Mouse (Mus musculus) heart, adult 2 months (tissue): ENCODE results near the gene Otogl. TPM values are rescaled to one million over a fixed set of nuclear protein-coding genes. Genes with fewer than 3 reads are reported as not detected.
A peak's percentile ranks its signal among the peaks of the same experiment; 100 is the strongest.

ENCODE experiments used
- DNase-seq, 2 experiments: peaks; one replicate each; pipeline ENCODE4 v3.0.0; 2021
- H3K27ac ChIP-seq: fragments of 200-600 bp; 2 replicates; pipeline ENCODE4 v1.8.1; 2022
- H3K27me3 ChIP-seq: fragments of 200-500 bp; 2 replicates; pipeline ENCODE4 v1.6.1; 2012; ENCODE audit warnings: mild to moderate bottlenecking, low read length, inconsistent platforms, mixed read lengths; ENCODE audit not compliant: control insufficient read depth, insufficient read depth
- H3K36me3 ChIP-seq: fragments of 200-500 bp; 2 replicates; pipeline ENCODE4 v1.6.1; 2012; ENCODE audit warnings: low read length, inconsistent platforms; ENCODE audit not compliant: control insufficient read depth, insufficient read depth
- H3K4me1 ChIP-seq: fragments of 200-500 bp; 2 replicates; pipeline ENCODE4 v1.6.1; 2011; ENCODE audit warnings: low read length; ENCODE audit not compliant: control insufficient read depth, insufficient read depth
- H3K4me3 ChIP-seq: fragments of 200-600 bp; 2 replicates; pipeline ENCODE4 v1.8.1; 2022
- H3K79me2 ChIP-seq: fragments of 200-500 bp; replicated peaks from 2 replicates; pipeline ENCODE4 v1.6.1; 2012; ENCODE audit warnings: mild to moderate bottlenecking, inconsistent platforms, low read length, moderate library complexity, mixed read lengths; ENCODE audit not compliant: control insufficient read depth, insufficient read depth
- H3K9ac ChIP-seq: fragments of 200-500 bp; 2 replicates; pipeline ENCODE4 v1.6.1; 2012; ENCODE audit warnings: low read depth, mild to moderate bottlenecking, control low read depth, inconsistent platforms, low read length, mixed read lengths
- CTCF ChIP-seq: fragments of 200-600 bp; IDR thresholded peaks from 2 replicates; pipeline ENCODE4 v1.8.1; 2022; ENCODE audit warnings: antibody characterized with exemption, mild to moderate bottlenecking, moderate library complexity
- EP300 ChIP-seq: fragments of 200-500 bp; IDR thresholded peaks from 2 replicates; pipeline ENCODE4 v1.6.1; 2011; ENCODE audit warnings: low read depth, low read length, control low read depth; ENCODE audit not compliant: insufficient read depth
- POLR2A ChIP-seq: fragments of 200-500 bp; IDR thresholded peaks from 2 replicates; pipeline ENCODE4 v1.6.1; 2011; ENCODE audit warnings: mild to moderate bottlenecking, low read depth, low read length, control low read depth; ENCODE audit not compliant: insufficient read depth
- WGBS: fragments of 180-500 bp; shearing (Covaris S2); methylation state at CpG from one replicate; pipeline ENCODE4 v1.1.7; 2018; 5-methylcytosine and 5-hydroxymethylcytosine counted together
- intact Hi-C: fragments of 180-260 bp; cut with DNase I; formaldehyde crosslinking; loops from one replicate; pipeline ENCODE4 v1.15.1; 2025
- polyA plus RNA-seq: library from polyadenylated mRNA; depleted of rRNA; stranded (reverse); fragments of >200 nt; gene quantifications from 2 replicates; pipeline ENCODE4 v1.2.3, GENCODE M21; 2012
- total RNA-seq, 2 experiments: library from RNA; stranded (reverse); gene quantifications; 2 replicates each; pipeline ENCODE4 v1.2.3; 2021

Otogl gene
- total and polyA plus RNA-seq, 3 experiments: 0.02 to 0.07 TPM; not detected in 1

GRCm38 (mm10) chr10:107872542-107872941 is 39.4 kb downstream of the Otogl start:
- no peaks in the 10 kb centered on the region for H3K27me3 ChIP-seq
- H3K4me1 ChIP-seq: no peaks in the 10 kb centered on the region
- WGBS: 86% methylated on average over 5 of the region's 5 CpGs
- no peak overlapping the region for H3K9ac ChIP-seq
- no peaks in the 10 kb centered on the region for H3K79me2 ChIP-seq
- H3K4me3 ChIP-seq: no peak overlapping the region
- no peaks in the 10 kb centered on the region for H3K36me3 ChIP-seq
- TF ChIP-seq EP300 (no peak), CTCF (no peak), POLR2A (no peak)
- DNase-seq: no peak
- intact Hi-C loops: no loop called here
- no peak overlapping the region for H3K27ac ChIP-seq

- no peak overlapping the region for H3K9ac ChIP-seq
- no peak for TF ChIP-seq POLR2A
- TF ChIP-seq EP300: no peak
- TF ChIP-seq CTCF: no peak
- no peaks in the 10 kb centered on the region for H3K36me3 ChIP-seq
- H3K27me3 ChIP-seq: no peaks in the 10 kb centered on the region
- no peak overlapping the region for H3K27ac ChIP-seq
- 72% methylated on average over 4 of the region's 4 CpGs for WGBS
- H3K4me3 ChIP-seq: no peak overlapping the region
- H3K4me1 ChIP-seq: no peaks in the 10 kb centered on the region
- H3K79me2 ChIP-seq: no peaks in the 10 kb centered on the region
- DNase-seq: no peak
- intact Hi-C loops: no loop called here
Measured at GRCm38 (mm10) chr10:107872109-107872508, 39.8 kb downstream of the Otogl start.

DNA sequence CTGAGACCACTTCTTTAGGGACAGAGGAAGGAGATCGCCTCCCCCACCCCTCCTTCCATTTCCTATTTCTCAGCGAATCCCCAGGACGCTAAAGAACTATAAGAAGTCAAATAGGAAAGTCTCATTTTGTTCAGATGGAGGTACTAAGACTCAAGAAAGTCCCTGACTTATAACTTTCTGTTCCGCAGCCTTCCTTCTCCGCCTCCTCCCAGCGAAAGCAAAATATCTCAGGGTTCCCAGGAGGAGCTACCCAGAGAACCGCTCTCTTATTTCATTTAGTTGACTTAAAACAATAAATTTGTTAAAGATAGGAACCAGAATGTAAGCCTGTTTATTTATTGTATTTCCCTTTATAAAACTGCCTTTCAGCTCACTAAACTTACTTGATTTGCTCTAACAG is 41.4 kb downstream of the Otogl start:
- WGBS: 69% methylated on average over 7 of the region's 7 CpGs
- no peak overlapping the region for H3K27ac ChIP-seq
- no peaks in the 10 kb centered on the region for H3K27me3 ChIP-seq
- no peaks in the 10 kb centered on the region for H3K36me3 ChIP-seq
- H3K4me3 ChIP-seq: no peak overlapping the region
- no peak for DNase-seq
- H3K9ac ChIP-seq: no peak overlapping the region
- no peaks in the 10 kb centered on the region for H3K4me1 ChIP-seq
- TF ChIP-seq EP300 (no peak), POLR2A (no peak), CTCF (no peak)
- intact Hi-C loops: no loop called here
- H3K79me2 ChIP-seq: no peaks in the 10 kb centered on the region

GRCm38 (mm10) chr10:107868904-107869303 is 43.0 kb downstream of the Otogl start:
- DNase-seq: no peak
- TF ChIP-seq EP300: no peak
- no peak for TF ChIP-seq CTCF
- TF ChIP-seq POLR2A: no peak
- no peak overlapping the region for H3K27ac ChIP-seq
- WGBS: 86% methylated on average over 8 of the region's 8 CpGs
- no peak overlapping the region for H3K9ac ChIP-seq
- H3K79me2 ChIP-seq: no peaks in the 10 kb centered on the region
- H3K36me3 ChIP-seq: no peaks in the 10 kb centered on the region
- H3K4me1 ChIP-seq: no peaks in the 10 kb centered on the region
- intact Hi-C loops: no loop called here
- H3K27me3 ChIP-seq: no peaks in the 10 kb centered on the region
- no peak overlapping the region for H3K4me3 ChIP-seq

GRCm38 (mm10) chr10:107867414-107867813 is 44.5 kb downstream of the Otogl start:
- 75% methylated on average over 4 of the region's 4 CpGs for WGBS
- Histone ChIP-seq H3K27ac (no peak overlapping the region), H3K27me3 (no peaks in the 10 kb centered on the region), H3K4me3 (no peak overlapping the region), H3K9ac (no peak overlapping the region), H3K79me2 (no peaks in the 10 kb centered on the region), H3K4me1 (no peaks in the 10 kb centered on the region), H3K36me3 (no peaks in the 10 kb centered on the region)
- DNase-seq: no peak
- intact Hi-C loops: no loop called here
- TF ChIP-seq CTCF: no peak
- no peak for TF ChIP-seq POLR2A

DNA sequence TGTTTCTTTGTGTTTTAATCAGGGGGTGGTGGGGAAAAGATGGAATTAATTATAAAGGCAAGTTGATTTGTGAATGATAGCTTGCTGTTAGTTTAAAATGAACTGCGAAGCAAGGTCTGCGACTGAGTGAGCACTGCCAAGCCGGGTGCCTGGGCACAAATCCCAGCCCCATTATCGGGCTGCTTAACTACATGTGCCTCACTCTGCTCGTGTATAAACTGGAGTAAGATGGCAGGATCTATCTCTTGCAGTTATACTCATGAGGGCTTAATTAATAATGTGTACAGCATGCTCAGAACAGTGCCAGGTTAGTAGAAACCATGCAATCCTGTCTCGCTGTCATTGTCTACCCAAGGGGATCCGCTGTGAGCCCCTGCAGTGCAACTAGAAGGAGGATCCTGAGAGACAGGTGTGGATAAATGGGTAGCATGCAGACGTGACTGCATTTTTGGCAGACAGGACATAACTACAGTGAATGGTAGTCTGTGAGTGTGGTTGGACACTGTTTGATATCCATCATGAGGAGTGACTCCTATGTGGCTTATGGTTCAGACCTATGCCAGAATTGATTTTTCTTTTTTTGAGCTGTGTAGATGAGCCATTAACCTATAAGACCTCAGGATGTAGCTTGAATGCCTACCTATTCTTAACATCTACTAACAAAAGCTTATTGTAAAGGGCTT is 51.6 kb downstream of the Otogl start:
- intact Hi-C loops: loop anchor here (5.0 kb wide), 1 partner anchor 677 kb away; no protein-coding TSS in a partner anchor
- H3K36me3 ChIP-seq: no peaks in the 10 kb centered on the region
- H3K4me3 ChIP-seq: no peak overlapping the region
- 64% methylated on average over 8 of the region's 8 CpGs for WGBS
- no peak overlapping the region for H3K27ac ChIP-seq
- no peaks in the 10 kb centered on the region for H3K27me3 ChIP-seq
- peak; percentile 39 to 51 for DNase-seq
- TF ChIP-seq CTCF (no peak), POLR2A (no peak), EP300 (no peak)
- no peaks in the 10 kb centered on the region for H3K79me2 ChIP-seq
- H3K4me1 ChIP-seq: no peaks in the 10 kb centered on the region
- H3K9ac ChIP-seq: no peak overlapping the region
